Mouse (Mus musculus) c-Kit-positive CD71-positive TER-119-negative erythroid progenitor cells, embryonic 14.5 days (primary cell): ENCODE data around the gene Cers6.
A peak's percentile ranks its signal among the peaks of the same experiment; 100 is the strongest.

Experiments
- DNase-seq: peaks from one replicate; pipeline ENCODE4 v3.0.0-alpha.2; 2013; ENCODE audit warnings: low read depth

Cers6 gene

GRCm38 (mm10) chr2:69019821-69020489, 158.7 kb downstream of the Cers6 start:
- DNase-seq = no peak

DNA sequence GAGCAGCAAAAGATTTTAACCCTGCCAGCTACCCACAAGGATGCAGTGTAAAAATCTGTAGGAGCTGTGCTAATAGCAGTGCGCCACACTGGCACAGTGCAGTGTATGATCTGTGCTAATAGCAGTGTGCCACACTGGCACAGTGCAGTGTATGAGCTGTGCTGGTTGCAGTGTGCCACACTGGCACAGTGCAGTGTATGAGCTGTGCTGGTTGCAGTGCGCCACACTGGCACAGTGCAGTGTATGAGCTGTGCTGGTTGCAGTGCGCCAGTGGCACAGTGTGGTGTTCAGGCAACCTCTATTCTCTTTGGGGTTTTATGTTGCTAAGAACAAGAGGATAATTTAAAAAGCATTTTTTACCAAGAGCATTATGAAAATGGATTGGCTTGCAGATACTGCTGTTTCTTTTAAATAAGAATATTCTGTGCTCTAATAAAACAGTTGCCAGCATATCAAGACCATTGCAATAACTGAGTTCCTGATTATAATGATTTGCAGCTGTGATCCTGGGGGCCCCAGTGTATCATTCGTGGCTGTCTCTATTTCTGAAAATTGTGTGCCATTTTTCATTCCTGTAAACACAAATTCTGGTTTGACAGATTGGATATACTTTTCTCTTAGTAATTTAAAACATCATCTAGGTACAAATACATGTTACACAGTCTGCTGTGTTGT, 159.5 kb downstream of the Cers6 start:
- DNase-seq = no peak

- no peak for DNase-seq
Observed at GRCm38 (mm10) chr2:69021516-69021915, 160.3 kb downstream of the Cers6 start.

DNA sequence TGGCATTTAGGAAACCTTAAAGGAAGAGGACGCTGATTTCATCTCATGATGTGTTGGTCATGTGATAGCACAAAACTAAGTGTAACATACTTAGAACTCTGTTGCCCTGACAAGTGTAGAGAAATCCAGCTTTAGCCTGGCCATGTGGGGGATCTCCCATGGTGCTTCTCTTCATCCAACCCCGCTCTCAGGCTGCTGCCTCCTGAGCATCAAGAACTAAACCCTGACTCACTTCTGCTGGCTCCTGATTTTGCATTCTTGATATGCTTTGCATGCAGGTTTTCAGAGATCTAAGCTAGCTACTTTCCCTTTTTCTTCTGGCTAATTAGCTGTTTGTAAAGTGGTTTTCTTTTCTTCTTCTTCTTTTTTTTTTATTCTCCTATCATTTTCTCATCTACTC, 163.6 kb downstream of the Cers6 start:
- no peak for DNase-seq

DNA sequence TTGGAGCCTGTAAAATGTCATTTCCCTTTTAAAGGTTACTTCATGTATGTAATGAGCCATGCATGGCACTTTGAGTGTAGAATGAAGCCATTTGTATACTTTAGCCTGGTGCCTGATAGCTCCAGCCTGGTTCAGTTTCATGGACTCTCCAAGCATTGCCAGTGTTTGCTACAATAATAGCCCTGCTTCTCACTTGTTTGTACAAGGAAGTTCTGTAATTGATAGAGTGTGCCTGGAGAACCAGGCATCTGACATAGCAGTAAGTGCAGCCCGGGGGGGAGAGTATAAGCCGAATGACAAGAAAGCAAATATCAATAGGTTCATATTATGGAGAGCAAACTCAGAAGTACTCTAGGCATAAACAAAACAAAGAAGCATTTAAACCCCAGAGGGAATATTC, 171.3 kb downstream of the Cers6 start:
- no peak for DNase-seq

DNA sequence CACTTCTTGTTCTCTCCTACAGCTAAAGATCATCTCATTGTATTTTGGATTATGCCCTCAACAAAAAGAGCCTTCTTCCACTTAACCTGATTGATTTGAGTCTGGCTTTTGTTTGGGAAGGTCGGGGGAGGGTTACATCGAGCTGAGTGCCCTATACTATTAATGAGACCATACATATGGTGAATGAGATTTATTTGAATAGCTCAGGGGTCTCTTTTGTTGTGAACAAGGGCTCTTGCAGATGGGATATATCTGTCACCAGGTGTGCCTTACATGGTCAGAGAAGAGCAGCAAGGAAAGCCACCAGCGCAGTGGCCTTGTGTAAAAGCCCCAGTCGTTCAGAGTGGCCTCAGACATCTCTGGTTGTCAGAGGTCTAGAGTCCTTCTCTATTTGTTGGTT, 174.2 kb downstream of the Cers6 start:
- DNase-seq = no peak

- no peak for DNase-seq
Observed at GRCm38 (mm10) chr2:69037362-69037761, 176.1 kb downstream of the Cers6 start.

DNA sequence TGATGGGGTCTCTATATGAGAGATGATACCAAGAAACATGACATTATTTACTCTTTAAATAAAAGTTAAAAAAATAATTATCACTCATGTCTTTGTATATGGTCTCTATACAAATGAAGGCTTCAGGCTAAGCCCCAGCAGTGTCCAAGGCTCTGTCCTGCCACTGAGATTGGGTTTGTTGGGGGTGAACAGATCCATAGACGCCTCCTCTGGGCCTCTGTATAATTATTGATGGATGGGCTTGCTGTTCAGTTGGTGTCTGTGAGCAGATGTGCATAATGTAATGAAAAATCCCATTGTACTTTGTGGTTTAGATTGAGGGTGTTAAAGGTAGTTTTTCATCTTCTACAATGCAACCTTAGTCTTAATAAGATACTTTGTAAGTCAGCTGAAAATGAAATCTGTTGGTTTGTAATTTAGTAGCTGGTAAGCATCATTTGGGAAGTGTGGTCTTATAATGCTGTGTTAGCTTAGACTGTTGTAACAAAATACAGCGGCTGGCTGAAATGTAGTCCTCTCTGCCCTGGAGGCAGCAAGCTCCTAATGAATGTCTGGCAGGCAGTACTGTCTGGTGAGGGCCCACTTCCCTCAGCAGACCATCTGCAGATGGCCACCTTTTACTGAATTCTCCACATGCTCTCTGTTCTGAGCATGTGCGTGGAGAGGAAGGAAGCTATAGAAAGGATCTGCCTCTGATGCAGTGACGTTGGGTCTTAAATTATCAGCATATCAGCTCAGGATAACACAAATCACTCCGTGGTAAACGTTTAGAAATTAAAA, 181.3 kb downstream of the Cers6 start:
- DNase-seq = no peak

- peak; percentile 33 for DNase-seq
Observed at GRCm38 (mm10) chr2:69043431-69044118, 182.3 kb downstream of the Cers6 start.

GRCm38 (mm10) chr2:69045926-69046325, 184.7 kb downstream of the Cers6 start:
- no peak for DNase-seq

DNA sequence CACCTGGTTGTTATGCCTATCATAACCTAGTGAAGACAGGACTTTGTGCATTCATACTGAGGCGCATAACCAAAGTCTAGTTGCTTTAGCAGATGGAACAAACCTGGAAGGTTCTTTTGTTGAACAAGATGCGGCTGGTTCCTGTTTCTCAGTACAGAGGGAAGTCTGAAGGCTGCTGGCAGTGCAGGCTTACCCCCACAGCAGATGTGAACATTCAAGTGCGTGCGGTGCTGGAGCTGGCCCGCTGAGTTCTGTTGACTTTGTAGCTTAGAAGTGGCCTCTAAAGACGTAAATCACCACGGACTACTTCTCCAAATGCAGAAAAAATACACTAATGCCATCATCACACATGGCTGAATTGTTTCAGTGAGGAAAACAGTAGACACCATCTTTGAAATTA, 186.1 kb downstream of the Cers6 start:
- no peak for DNase-seq

- no peak for DNase-seq
Observed at GRCm38 (mm10) chr2:69047805-69048204, 186.6 kb downstream of the Cers6 start.

DNA sequence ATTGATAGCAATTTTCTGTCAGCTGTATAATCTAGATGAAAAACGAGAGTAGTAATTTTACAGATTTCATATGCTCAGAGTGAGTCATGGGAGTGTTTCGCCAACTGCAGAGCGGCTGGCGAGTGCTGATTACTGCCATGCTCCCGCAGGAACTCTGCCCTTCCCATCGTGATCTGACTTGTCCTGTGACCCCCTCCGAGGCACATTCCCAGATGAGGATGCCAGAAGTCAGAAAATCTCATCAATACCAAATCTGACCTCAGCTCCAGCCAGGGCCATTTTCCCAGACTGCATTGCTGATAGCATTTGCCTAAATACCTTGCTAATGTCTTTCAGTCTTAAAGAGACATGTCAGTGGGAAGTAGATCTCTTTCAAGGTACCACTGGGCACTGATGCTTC, 187.9 kb downstream of the Cers6 start:
- no peak for DNase-seq

DNA sequence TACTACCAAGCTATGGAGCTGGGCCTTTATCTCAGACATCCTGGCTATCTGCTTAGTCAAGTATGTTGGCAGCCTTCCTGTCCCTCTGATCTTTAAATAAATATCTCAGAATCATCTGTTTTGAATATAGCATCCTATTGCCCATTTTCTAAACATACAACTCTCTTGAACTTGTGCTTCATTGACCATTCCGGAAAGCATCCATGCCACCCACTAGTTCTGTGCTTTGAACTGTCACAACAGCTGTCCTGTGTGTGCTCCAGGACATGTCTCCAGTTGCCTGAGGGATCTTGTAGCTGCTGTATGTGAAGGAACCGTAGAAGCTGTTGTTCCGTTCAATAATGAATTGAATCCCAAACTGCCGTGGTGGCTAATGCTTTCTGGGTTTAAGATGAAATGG, 188.9 kb downstream of the Cers6 start:
- DNase-seq = no peak

DNA sequence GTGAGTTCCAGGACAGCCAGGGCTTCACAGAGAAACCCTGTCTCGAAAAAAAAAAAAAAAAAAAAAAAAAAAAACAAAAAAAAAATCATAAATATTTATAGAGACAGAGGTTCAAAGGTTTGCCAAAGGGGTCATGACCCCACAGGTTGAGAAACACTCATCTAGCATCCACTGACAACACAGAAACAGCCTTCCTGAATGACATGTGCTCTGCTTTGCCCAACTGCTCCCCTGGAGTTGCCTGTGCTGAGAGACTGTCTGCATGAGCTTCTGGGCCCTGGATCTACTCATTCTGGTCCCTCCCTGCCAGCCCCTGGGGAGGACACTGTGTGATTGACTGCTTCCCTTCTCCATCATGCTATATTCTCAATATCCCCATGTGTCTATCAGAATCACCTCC, 190.4 kb downstream of the Cers6 start:
- DNase-seq = no peak

DNA sequence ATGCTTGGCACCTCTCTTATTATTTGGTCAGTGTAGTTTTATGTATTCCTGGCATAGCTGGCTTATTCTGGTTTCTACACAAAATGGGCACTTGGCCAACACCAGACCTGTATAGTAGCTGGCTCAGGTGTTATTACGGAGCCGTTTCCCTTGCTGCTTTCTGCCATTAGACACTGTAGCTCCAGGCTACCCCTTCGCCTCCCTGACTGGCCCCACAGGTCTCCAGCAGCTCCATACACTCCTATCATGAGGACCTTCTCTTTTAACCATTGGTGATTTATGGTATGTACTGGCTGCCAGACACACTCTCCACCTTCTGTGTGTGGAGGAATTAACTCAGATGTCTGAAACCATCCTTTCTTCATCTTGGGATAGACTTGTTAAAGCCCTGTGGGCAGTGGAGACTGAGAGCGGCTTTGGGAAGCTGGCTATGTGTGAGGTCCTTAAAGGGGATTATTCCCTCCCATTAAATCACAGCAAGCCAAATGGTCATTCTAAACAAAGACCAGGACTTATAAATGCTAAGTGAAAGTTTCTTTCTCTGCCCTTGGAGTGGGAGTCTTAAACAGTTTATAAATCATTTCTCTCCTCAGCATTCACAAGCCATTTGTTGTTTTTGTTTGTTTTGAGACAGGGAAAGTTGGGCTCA, 192.1 kb downstream of the Cers6 start:
- DNase-seq = no peak

DNA sequence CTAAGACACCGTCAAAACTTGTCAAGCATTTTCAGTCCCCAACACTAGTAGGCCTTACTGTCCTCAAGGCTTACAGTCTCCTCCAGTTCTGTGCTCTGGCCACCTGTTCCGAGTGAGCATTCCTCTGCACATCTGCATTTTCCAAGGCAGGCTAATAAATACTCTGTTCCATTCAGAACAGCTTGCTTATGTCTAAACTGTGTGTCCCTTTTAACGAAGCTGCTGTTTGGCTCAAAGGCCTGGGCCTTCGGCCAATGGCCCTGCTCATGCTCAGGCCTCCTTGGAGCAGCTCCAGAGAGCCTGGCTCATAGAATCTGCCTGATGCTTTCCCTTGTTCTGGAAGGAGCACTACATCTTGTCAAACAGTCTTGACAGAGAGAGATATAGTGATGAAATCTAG, 193.0 kb downstream of the Cers6 start:
- DNase-seq = no peak

GRCm38 (mm10) chr2:69055174-69055573, 193.9 kb downstream of the Cers6 start:
- no peak for DNase-seq

DNA sequence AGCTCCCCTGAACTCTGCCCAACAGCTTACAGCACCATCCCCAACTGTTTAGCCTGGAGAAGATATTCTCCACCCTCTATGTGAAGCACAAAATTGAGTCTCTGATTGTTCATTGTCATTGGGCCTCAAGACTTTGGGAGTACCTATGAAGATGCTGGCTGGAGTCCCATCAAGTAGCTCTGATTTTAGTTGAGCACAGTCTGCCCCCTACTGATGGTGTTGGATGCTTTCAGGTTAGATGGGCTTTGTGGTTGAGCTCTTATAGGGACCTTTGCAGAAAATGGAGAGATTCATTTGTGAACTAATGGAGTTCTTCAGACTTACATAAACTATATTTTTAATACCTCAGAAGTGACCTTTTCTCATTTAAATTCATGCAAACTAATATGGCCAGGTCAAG, 200.1 kb downstream of the Cers6 start:
- DNase-seq = peak; percentile 7

GRCm38 (mm10) chr2:69061910-69062689, 200.9 kb downstream of the Cers6 start:
- no peak for DNase-seq

DNA sequence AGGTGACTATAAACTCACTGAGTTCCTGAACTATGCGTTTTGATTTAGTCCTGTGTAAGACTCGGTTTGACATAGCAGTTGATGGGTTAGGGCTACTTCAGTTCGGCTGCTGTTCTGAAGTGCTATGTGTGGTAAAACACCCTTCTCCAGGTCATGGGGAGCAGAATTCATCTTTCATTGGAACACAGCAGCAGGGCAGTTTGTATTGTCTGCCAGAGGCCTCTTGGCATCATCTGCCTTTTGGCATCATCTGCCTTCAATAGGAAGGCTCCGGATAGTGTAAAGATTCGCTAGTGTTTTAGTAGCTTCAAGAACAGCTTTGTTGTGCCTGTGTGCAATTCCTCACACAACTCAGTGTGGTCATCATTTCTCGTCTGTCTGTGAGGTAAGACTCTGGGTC, 203.5 kb downstream of the Cers6 start:
- DNase-seq = no peak
